Mouse (Mus musculus): ENCODE results near the gene Gm11034. TPM values are rescaled to one million over a fixed set of nuclear protein-coding genes. Genes with fewer than 3 reads are reported as not detected.

Gene Gm11034
- polyA plus RNA-seq, 1 experiment from 2014 or later: not detected

Other genes with a start within 250 kb of the Gm11034 start
- 0.73 and 0.77 TPM in 2 replicates for gene Cyp4f18, start 204.0 kb downstream of the Gm11034 start, polyA plus RNA-seq (2016; fragmentation: Nextera tagmentation; extraction: Ambion mirVana)
- not detected in 2 replicates for gene Olfr372, start 172.4 kb downstream of the Gm11034 start, polyA plus RNA-seq (2016; fragmentation: Nextera tagmentation; extraction: Ambion mirVana)
- not detected in 2 replicates for gene Olfr373, start 130.5 kb downstream of the Gm11034 start, polyA plus RNA-seq (2016; fragmentation: Nextera tagmentation; extraction: Ambion mirVana)
- 0.15 TPM in 1 of 2 replicates, not detected in the other for gene Olfr374, start 106.6 kb downstream of the Gm11034 start, polyA plus RNA-seq (2016; fragmentation: Nextera tagmentation; extraction: Ambion mirVana)
- gene Tpm4, start 78.7 kb downstream of the Gm11034 start, polyA plus RNA-seq (2016; fragmentation: Nextera tagmentation; extraction: Ambion mirVana): 377 and 417 TPM in 2 replicates
- gene Rab8a, start 52.4 kb downstream of the Gm11034 start, polyA plus RNA-seq (2016; fragmentation: Nextera tagmentation; extraction: Ambion mirVana): 113 and 114 TPM in 2 replicates
- gene Hsh2d, start 24.0 kb downstream of the Gm11034 start, polyA plus RNA-seq (2016; fragmentation: Nextera tagmentation; extraction: Ambion mirVana): 0.22 TPM in 1 of 2 replicates, not detected in the other
- gene Cib3, start 799 bp downstream of the Gm11034 start, polyA plus RNA-seq (2016; fragmentation: Nextera tagmentation; extraction: Ambion mirVana): not detected in 2 replicates
- 83.4 and 88.8 TPM in 2 replicates for gene Fam32a, start 6.1 kb upstream of the Gm11034 start, polyA plus RNA-seq (2016; fragmentation: Nextera tagmentation; extraction: Ambion mirVana)
- gene Ap1m1, start 26.4 kb upstream of the Gm11034 start, polyA plus RNA-seq (2016; fragmentation: Nextera tagmentation; extraction: Ambion mirVana): 206 and 207 TPM in 2 replicates
- 21.4 and 25.2 TPM in 2 replicates for gene Gm10282, start 91.6 kb upstream of the Gm11034 start, polyA plus RNA-seq (2016; fragmentation: Nextera tagmentation; extraction: Ambion mirVana)
- 10.3 and 10.9 TPM in 2 replicates for gene Klf2, start 105.4 kb upstream of the Gm11034 start, polyA plus RNA-seq (2016; fragmentation: Nextera tagmentation; extraction: Ambion mirVana)
- 69.6 and 74.0 TPM in 2 replicates for gene Eps15l1, start 207.8 kb upstream of the Gm11034 start, polyA plus RNA-seq (2016; fragmentation: Nextera tagmentation; extraction: Ambion mirVana)
- gene Calr3, start 230.2 kb upstream of the Gm11034 start, polyA plus RNA-seq (2016; fragmentation: Nextera tagmentation; extraction: Ambion mirVana): 0.66 and 1.1 TPM in 2 replicates
- 15.4 and 16.7 TPM in 2 replicates for gene 1700030K09Rik, start 230.2 kb upstream of the Gm11034 start, polyA plus RNA-seq (2016; fragmentation: Nextera tagmentation; extraction: Ambion mirVana)